Mouse (Mus musculus) MEL (cell line): Measurements from ENCODE around the gene Scamp1. TPM values are rescaled to one million over a fixed set of nuclear protein-coding genes. Genes with fewer than 3 reads are reported as not detected.
A peak's percentile ranks its signal among the peaks of the same experiment; 100 is the strongest.

Experiments
- DNase-seq: peaks from one replicate; pipeline ENCODE4 v3.0.0; 2011; ENCODE audit warnings: low read depth, low spot score
- H3K27ac ChIP-seq: 2 replicates; pipeline ENCODE4 v1.5.1; 2012; ENCODE audit warnings: low read depth, mild to moderate bottlenecking, control low read depth, low read length, moderate library complexity; ENCODE audit not compliant: control insufficient read depth
- H3K27me3 ChIP-seq, 2 experiments: fragments of 150-350 bp in 1 of 2; sonication (generic) in 1 of 2; 2 replicates each; pipeline ENCODE4 v1.6.1; 2012; ENCODE audit warnings: low read length in 2 of 2, mild to moderate bottlenecking in 2 of 2, improper control_type of control experiment in 1 of 2, moderate library complexity in 1 of 2; ENCODE audit not compliant: insufficient read depth in 2 of 2, control insufficient read depth in 1 of 2
- H3K36me3 ChIP-seq, 2 experiments: 2 replicates each; pipeline ENCODE4 v1.6.1; 2012 to 2014; ENCODE audit warnings: low read length in 2 of 2, improper control_type of control experiment in 1 of 2, inconsistent platforms in 1 of 2, mild to moderate bottlenecking in 1 of 2; ENCODE audit not compliant: insufficient read depth in 2 of 2, control insufficient read depth in 1 of 2
- H3K4me1 ChIP-seq, 2 experiments: fragments of 150-350 bp in 1 of 2; sonication (generic) in 1 of 2; 2 replicates each; pipeline ENCODE4 v1.6.1; 2012; ENCODE audit warnings: low read length in 2 of 2, improper control_type of control experiment in 1 of 2, mild to moderate bottlenecking in 1 of 2; ENCODE audit not compliant: insufficient read depth in 2 of 2, control insufficient read depth in 1 of 2
- H3K4me3 ChIP-seq, 2 experiments: fragments of 150-350 bp in 1 of 2; sonication (generic) in 1 of 2; 2 replicates each; pipeline ENCODE4 v1.5.1; 2012; ENCODE audit warnings: low read depth in 2 of 2, low read length in 2 of 2, mild to moderate bottlenecking in 2 of 2, moderate library complexity in 2 of 2, control low read depth in 1 of 2, improper control_type of control experiment in 1 of 2; ENCODE audit not compliant: control insufficient read depth in 1 of 2, insufficient read depth in 1 of 2
- H3K79me2 ChIP-seq: 2 replicates; pipeline ENCODE4 v1.6.1; 2012; ENCODE audit warnings: mild to moderate bottlenecking, low read length, moderate library complexity; ENCODE audit not compliant: control insufficient read depth, poor library complexity, insufficient read depth
- H3K9ac ChIP-seq: 2 replicates; pipeline ENCODE4 v1.6.1; 2012; ENCODE audit warnings: low read depth, mild to moderate bottlenecking, control low read depth, low read length, moderate library complexity; ENCODE audit not compliant: control insufficient read depth, poor library complexity, severe bottlenecking
- H3K9me3 ChIP-seq: fragments of 150-350 bp; sonication (generic); replicated peaks from 2 replicates; pipeline ENCODE4 v1.6.1; 2012; ENCODE audit warnings: mild to moderate bottlenecking, low read length, improper control_type of control experiment, moderate library complexity; ENCODE audit not compliant: insufficient read depth
- BHLHE40 ChIP-seq: IDR thresholded peaks from 2 replicates; pipeline ENCODE4 v1.6.1; 2012; ENCODE audit warnings: low read depth, mild to moderate bottlenecking, inconsistent platforms, low read length, improper control_type of control experiment, borderline replicate concordance
- CHD2 ChIP-seq: IDR thresholded peaks from 2 replicates; pipeline ENCODE4 v1.6.1; 2011; ENCODE audit warnings: low read length, improper control_type of control experiment
- E2F4 ChIP-seq: IDR thresholded peaks from 2 replicates; pipeline ENCODE4 v1.6.1; 2011; ENCODE audit warnings: low read depth, low read length, improper control_type of control experiment, borderline replicate concordance
- ELF1 ChIP-seq: IDR thresholded peaks from 2 replicates; pipeline ENCODE4 v1.6.1; 2014; ENCODE audit warnings: low read depth, mild to moderate bottlenecking, inconsistent platforms, low read length, improper control_type of control experiment, moderate library complexity
- EP300 ChIP-seq, 2 experiments: IDR thresholded peaks; 2 replicates each; pipeline ENCODE4 v1.6.1; 2011; ENCODE audit warnings: improper control_type of control experiment in 2 of 2, low read length in 2 of 2, low read depth in 1 of 2, mild to moderate bottlenecking in 1 of 2
- ETS1 ChIP-seq: IDR thresholded peaks from 2 replicates; pipeline ENCODE4 v1.6.1; 2012; ENCODE audit warnings: low read depth, mild to moderate bottlenecking, inconsistent platforms, low read length, improper control_type of control experiment, moderate library complexity
- GATA1 ChIP-seq: IDR thresholded peaks from 2 replicates; pipeline ENCODE4 v1.6.1; 2011; ENCODE audit warnings: low read depth, low read length, improper control_type of control experiment
- HCFC1 ChIP-seq: IDR thresholded peaks from 2 replicates; pipeline ENCODE4 v1.6.1; 2012; ENCODE audit warnings: low read depth, mild to moderate bottlenecking, inconsistent platforms, low read length, improper control_type of control experiment, moderate library complexity
- MAX ChIP-seq: IDR thresholded peaks from 2 replicates; pipeline ENCODE4 v1.6.1; 2011; ENCODE audit warnings: low read length, improper control_type of control experiment
- MAZ ChIP-seq: IDR thresholded peaks from 2 replicates; pipeline ENCODE4 v1.6.1; 2012; ENCODE audit warnings: low read depth, mild to moderate bottlenecking, inconsistent platforms, low read length, improper control_type of control experiment
- MXI1 ChIP-seq: IDR thresholded peaks from 2 replicates; pipeline ENCODE4 v1.6.1; 2011; ENCODE audit warnings: mild to moderate bottlenecking, low read depth, low read length, improper control_type of control experiment
- MYB ChIP-seq: IDR thresholded peaks from 2 replicates; pipeline ENCODE4 v1.6.1; 2011; ENCODE audit warnings: mild to moderate bottlenecking, low read depth, low read length, improper control_type of control experiment
- MYC ChIP-seq: IDR thresholded peaks from 2 replicates; pipeline ENCODE4 v1.6.1; 2011; ENCODE audit warnings: low read depth, mild to moderate bottlenecking, low read length, improper control_type of control experiment, moderate library complexity
- NELFE ChIP-seq: IDR thresholded peaks from 2 replicates; pipeline ENCODE4 v1.6.1; 2011; ENCODE audit warnings: low read depth, low read length, improper control_type of control experiment
- POLR2AphosphoS2 ChIP-seq: IDR thresholded peaks from 2 replicates; pipeline ENCODE4 v1.6.1; 2011; ENCODE audit warnings: low read length, improper control_type of control experiment
- POLR2AphosphoS5 ChIP-seq: IDR thresholded peaks from 2 replicates; pipeline ENCODE4 v1.6.1; 2012; ENCODE audit warnings: low read depth, borderline replicate concordance, mild to moderate bottlenecking, inconsistent platforms, low read length, moderate library complexity, mixed read lengths
- RAD21 ChIP-seq: IDR thresholded peaks from 2 replicates; pipeline ENCODE4 v1.6.1; 2011; ENCODE audit warnings: mild to moderate bottlenecking, low read depth, low read length, improper control_type of control experiment
- SIN3A ChIP-seq: IDR thresholded peaks from 2 replicates; pipeline ENCODE4 v1.6.1; 2012; ENCODE audit warnings: low read length, improper control_type of control experiment, inconsistent platforms
- SMC3 ChIP-seq: IDR thresholded peaks from 2 replicates; pipeline ENCODE4 v1.6.1; 2011; ENCODE audit warnings: low read depth, low read length, improper control_type of control experiment
- TAL1 ChIP-seq: IDR thresholded peaks from 2 replicates; pipeline ENCODE4 v1.6.1; 2012; ENCODE audit warnings: mild to moderate bottlenecking, inconsistent platforms, low read length, moderate library complexity, mixed read lengths
- UBTF ChIP-seq: IDR thresholded peaks from 2 replicates; pipeline ENCODE4 v1.6.1; 2012; ENCODE audit warnings: low read depth, mild to moderate bottlenecking, inconsistent platforms, low read length, improper control_type of control experiment, moderate library complexity, borderline replicate concordance; ENCODE audit not compliant: insufficient read depth
- USF1 ChIP-seq: IDR thresholded peaks from 2 replicates; pipeline ENCODE4 v1.6.1; 2014; ENCODE audit warnings: low read depth, mild to moderate bottlenecking, inconsistent platforms, low read length, improper control_type of control experiment, moderate library complexity
- ZKSCAN1 ChIP-seq: IDR thresholded peaks from 2 replicates; pipeline ENCODE4 v1.6.1; 2012; ENCODE audit warnings: low read depth, mild to moderate bottlenecking, inconsistent platforms, low read length, improper control_type of control experiment, moderate library complexity
- ZNF384 ChIP-seq: IDR thresholded peaks from 2 replicates; pipeline ENCODE4 v1.6.1; 2012; ENCODE audit warnings: low read depth, mild to moderate bottlenecking, inconsistent platforms, low read length, improper control_type of control experiment
- polyA plus RNA-seq, 2 experiments: library from polyadenylated mRNA; stranded (reverse) in 1 of 2; unstranded in 1 of 2; fragments of >175 nt in 1 of 2; fragments of >200 nt in 1 of 2; gene quantifications; 2 replicates each; pipeline versions ENCODE4 v1.2.1 to v1.2.4; 2012; ENCODE audit warnings: low replicate concordance in 2 of 2, low read depth in 1 of 2; ENCODE audit not compliant: insufficient read length in 2 of 2, insufficient read depth in 1 of 2, missing spikeins in 1 of 2
- total RNA-seq: library from RNA; depleted of rRNA; stranded (reverse); fragments of 300-350 nt; gene quantifications from 2 replicates; pipeline ENCODE4 v1.2.3, GENCODE M21; 2012

The Scamp1 gene
- total and polyA plus RNA-seq, 3 experiments = 0.03 TPM; not detected in 2

GRCm38 (mm10) chr13:94173633-94174576, 111.8 kb downstream of the Scamp1 start (continued):
- peak; percentile 66 for TF ChIP-seq GATA1
- TF ChIP-seq NELFE = no peak; the same call in none of the 2 replicates
- no peak for TF ChIP-seq UBTF
- TF ChIP-seq ZKSCAN1 = no peak

- Histone ChIP-seq H3K79me2 (peaks cover 37% of the 10 kb centered on the region), H3K9ac (peak overlapping the region; percentile 58), H3K27ac (peak overlapping the region; percentile 93), H3K9me3 (no peaks in the 10 kb centered on the region), H3K27me3 (no peaks in the 10 kb centered on the region), H3K4me1 (peaks cover 17 to 28% of the 10 kb centered on the region in 2 experiments), H3K36me3 (peaks cover 2 to 28% of the 10 kb centered on the region in 2 experiments), H3K4me3 (peak overlapping the region in 1 of 2 experiments; percentile 20; a peak in 1 of 4 replicates)
- peak; percentile 48 for DNase-seq
- TF ChIP-seq MAX (peak; percentile 26), NELFE (peak; percentile 15; the same call in 1 of the 2 replicates), POLR2AphosphoS5 (no peak), POLR2AphosphoS2 (no peak), USF1 (peak; percentile 29; the same call in 1 of the 2 replicates), MXI1 (0 out of 2 replicates have a peak, but pooled peaks have one; percentile 34)
Measured at GRCm38 (mm10) chr13:94172533-94173310, 112.9 kb downstream of the Scamp1 start.

GRCm38 (mm10) chr13:94171612-94172011, 114.0 kb downstream of the Scamp1 start:
- Histone ChIP-seq H3K4me1 (peaks cover 17 to 27% of the 10 kb centered on the region in 2 experiments), H3K36me3 (peaks cover 0 to 25% of the 10 kb centered on the region in 2 experiments; a peak in 2 of 4 replicates), H3K4me3 (peak overlapping the region in 1 of 2 experiments; percentile 29; a peak in 1 of 4 replicates), H3K79me2 (peaks cover 28% of the 10 kb centered on the region), H3K27me3 (no peaks in the 10 kb centered on the region), H3K9ac (peak overlapping the region; percentile 46), H3K27ac (peak overlapping the region; percentile 93), H3K9me3 (no peaks in the 10 kb centered on the region)
- peak; percentile 67 for DNase-seq
- TF ChIP-seq SIN3A = peak; percentile 39
- 0 out of 2 replicates have a peak, but pooled peaks have one; percentile 43 for TF ChIP-seq MAZ
- no peak for TF ChIP-seq ELF1
- peak; percentile 69 for TF ChIP-seq MAX
- TF ChIP-seq E2F4 = no peak
- peak; percentile 53 to 63; a peak in 3 of 4 replicates for TF ChIP-seq EP300 (IDR thresholded peaks at IDR 0.05; ENCODE audit: low read depth in 1 of 2, low read length in 2 of 2)
- TF ChIP-seq MYC = 0 out of 2 replicates have a peak, but pooled peaks have one; percentile 30
- no peak for TF ChIP-seq MXI1
- no peak for TF ChIP-seq USF1
- peak; percentile 55; the same call in 1 of the 2 replicates for TF ChIP-seq MYB
- TF ChIP-seq RAD21 = no peak
- no peak for TF ChIP-seq ZNF384
- no peak for TF ChIP-seq TAL1
- TF ChIP-seq CHD2 = no peak
- peak; percentile 38; the same call in 1 of the 2 replicates for TF ChIP-seq ETS1
- peak; percentile 21; the same call in 1 of the 2 replicates for TF ChIP-seq BHLHE40
- peak; percentile 16; the same call in 1 of the 2 replicates for TF ChIP-seq GATA1
- TF ChIP-seq SMC3 = no peak
- no peak for TF ChIP-seq HCFC1
